Mouse (Mus musculus): ENCODE measurements around the gene Ppp1r27. TPM values are rescaled to one million over a fixed set of nuclear protein-coding genes. Genes with fewer than 3 reads are reported as not detected.

The Ppp1r27 gene
- polyA plus RNA-seq, 1 experiment from 2014 or later: not detected

GRCm38 (mm10) chr11:120580871-120581331, 30.0 kb upstream of the Ppp1r27 start:
- Histone ChIP-seq H3K4me3 (peak overlapping the region; percentile 92), H3K4me2 (replicated peaks) (peak overlapping the region; percentile 92), H3K4me1 (peaks cover 33% of the 10 kb centered on the region), H3K27me3 (no peaks in the 10 kb centered on the region), H3K36me3 (peaks cover 50% of the 10 kb centered on the region), H3K9me3 (peaks cover 4% of the 10 kb centered on the region; the same call in 1 of the 2 replicates), H3K27ac (replicated peaks) (peak overlapping the region; percentile 93), H3K9ac (replicated peaks) (peak overlapping the region; percentile 97)
- ATAC-seq (ENCODE audit: low FRiP score, low read depth): peak; percentile 60
- under 1% methylated on average over 37 of the region's 44 CpGs for WGBS

- Histone ChIP-seq H3K36me3 (peaks cover 43% of the 10 kb centered on the region), H3K4me1 (peaks cover 33% of the 10 kb centered on the region), H3K27me3 (no peaks in the 10 kb centered on the region), H3K4me3 (peak overlapping the region; percentile 92), H3K9ac (replicated peaks) (peak overlapping the region; percentile 97), H3K9me3 (peaks cover 4% of the 10 kb centered on the region; the same call in 1 of the 2 replicates), H3K27ac (replicated peaks) (peak overlapping the region; percentile 93), H3K4me2 (replicated peaks) (peak overlapping the region; percentile 92)
- WGBS: 61% methylated on average over 7 of the region's 7 CpGs
- no peak for ATAC-seq (ENCODE audit: low FRiP score, low read depth)
These were observed 29.3 kb upstream of the Ppp1r27 start for GRCm38 (mm10) chr11:120580190-120580589.

- WGBS: 67% methylated on average over 15 of the region's 15 CpGs
- peak overlapping the region; percentile 93 for H3K27ac ChIP-seq (replicated peaks)
- H3K4me3 ChIP-seq: peak overlapping the region; percentile 92
- H3K36me3 ChIP-seq: peaks cover 39% of the 10 kb centered on the region
- H3K4me1 ChIP-seq: peaks cover 37% of the 10 kb centered on the region
- H3K9ac ChIP-seq (replicated peaks): peak overlapping the region; percentile 97; the same call in 1 of the 2 replicates
- peak overlapping the region; percentile 92 for H3K4me2 ChIP-seq (replicated peaks)
- no peaks in the 10 kb centered on the region for H3K27me3 ChIP-seq
- peaks cover 4% of the 10 kb centered on the region; the same call in 1 of the 2 replicates for H3K9me3 ChIP-seq
- peak; percentile 23; the same call in 1 of the 2 replicates for ATAC-seq (ENCODE audit: low FRiP score, low read depth)
These were observed 28.6 kb upstream of the Ppp1r27 start for GRCm38 (mm10) chr11:120579316-120580107.

- H3K27ac ChIP-seq (replicated peaks): peak overlapping the region; percentile 20
- H3K4me1 ChIP-seq: peaks cover 43% of the 10 kb centered on the region
- H3K36me3 ChIP-seq: peaks cover 31% of the 10 kb centered on the region
- H3K9me3 ChIP-seq: peaks cover 2% of the 10 kb centered on the region; the same call in 1 of the 2 replicates
- WGBS: 88% methylated on average over 11 of the region's 11 CpGs
- ATAC-seq (ENCODE audit: low FRiP score, low read depth): no peak
- H3K9ac ChIP-seq (replicated peaks): no peak overlapping the region; the same call in 1 of the 2 replicates
- H3K27me3 ChIP-seq: no peaks in the 10 kb centered on the region
- 0 out of 2 replicates have a peak overlapping the region, but pooled peaks have one; percentile 7 for H3K4me3 ChIP-seq
- no peak overlapping the region for H3K4me2 ChIP-seq (replicated peaks)
These were observed 27.8 kb upstream of the Ppp1r27 start for GRCm38 (mm10) chr11:120578694-120579243.

GRCm38 (mm10) chr11:120578024-120578693, 27.2 kb upstream of the Ppp1r27 start:
- Histone ChIP-seq H3K4me2 (replicated peaks) (no peak overlapping the region), H3K27ac (replicated peaks) (peak overlapping the region; percentile 20), H3K27me3 (no peaks in the 10 kb centered on the region), H3K4me1 (peaks cover 44% of the 10 kb centered on the region), H3K36me3 (peaks cover 27% of the 10 kb centered on the region), H3K9me3 (no peaks in the 10 kb centered on the region), H3K9ac (replicated peaks) (no peak overlapping the region), H3K4me3 (0 out of 2 replicates have a peak overlapping the region, but pooled peaks have one; percentile 7)
- ATAC-seq (ENCODE audit: low FRiP score, low read depth): no peak
- 91% methylated on average over 10 of the region's 10 CpGs for WGBS

GRCm38 (mm10) chr11:120577211-120578023, 26.5 kb upstream of the Ppp1r27 start:
- H3K9ac ChIP-seq (replicated peaks): no peak overlapping the region

GRCm38 (mm10) chr11:120576365-120576981, 25.5 kb upstream of the Ppp1r27 start:
- Histone ChIP-seq H3K4me3 (no peak overlapping the region), H3K27me3 (no peaks in the 10 kb centered on the region), H3K9ac (replicated peaks) (no peak overlapping the region), H3K4me2 (replicated peaks) (no peak overlapping the region), H3K9me3 (no peaks in the 10 kb centered on the region), H3K27ac (replicated peaks) (no peak overlapping the region), H3K4me1 (peaks cover 39% of the 10 kb centered on the region), H3K36me3 (peaks cover 28% of the 10 kb centered on the region)
- no peak for ATAC-seq (ENCODE audit: low FRiP score, low read depth)
- 88% methylated on average over 3 of the region's 3 CpGs for WGBS

More at GRCm38 (mm10) chr11:120577211-120578023, 26.5 kb upstream of the Ppp1r27 start:
- H3K36me3 ChIP-seq: peaks cover 27% of the 10 kb centered on the region
- H3K4me3 ChIP-seq: no peak overlapping the region
- WGBS: 83% methylated on average over 7 of the region's 7 CpGs
- H3K27ac ChIP-seq (replicated peaks): no peak overlapping the region
- H3K9me3 ChIP-seq: no peaks in the 10 kb centered on the region
- no peaks in the 10 kb centered on the region for H3K27me3 ChIP-seq
- no peak overlapping the region for H3K4me2 ChIP-seq (replicated peaks)
- no peak for ATAC-seq (ENCODE audit: low FRiP score, low read depth)
- H3K4me1 ChIP-seq: peaks cover 42% of the 10 kb centered on the region

GRCm38 (mm10) chr11:120575940-120576339, 25.0 kb upstream of the Ppp1r27 start:
- H3K9ac ChIP-seq (replicated peaks): no peak overlapping the region
- H3K36me3 ChIP-seq: peaks cover 33% of the 10 kb centered on the region
- no peak overlapping the region for H3K4me3 ChIP-seq
- no peak overlapping the region for H3K4me2 ChIP-seq (replicated peaks)
- no peaks in the 10 kb centered on the region for H3K27me3 ChIP-seq
- H3K4me1 ChIP-seq: peaks cover 45% of the 10 kb centered on the region
- ATAC-seq (ENCODE audit: low FRiP score, low read depth): no peak
- no peaks in the 10 kb centered on the region for H3K9me3 ChIP-seq
- H3K27ac ChIP-seq (replicated peaks): no peak overlapping the region

- H3K9me3 ChIP-seq: no peaks in the 10 kb centered on the region
- no peaks in the 10 kb centered on the region for H3K27me3 ChIP-seq
- H3K4me3 ChIP-seq: no peak overlapping the region
- H3K4me2 ChIP-seq (replicated peaks): no peak overlapping the region
- peaks cover 42% of the 10 kb centered on the region for H3K36me3 ChIP-seq
- 89% methylated on average over 2 of the region's 2 CpGs for WGBS
- H3K9ac ChIP-seq (replicated peaks): no peak overlapping the region
- ATAC-seq (ENCODE audit: low FRiP score, low read depth): no peak
- no peak overlapping the region for H3K27ac ChIP-seq (replicated peaks)
- peaks cover 40% of the 10 kb centered on the region for H3K4me1 ChIP-seq
These were observed 24.1 kb upstream of the Ppp1r27 start for GRCm38 (mm10) chr11:120575046-120575445.

- ATAC-seq (ENCODE audit: low FRiP score, low read depth): no peak
- H3K36me3 ChIP-seq: peaks cover 44% of the 10 kb centered on the region
- H3K9ac ChIP-seq (replicated peaks): peak overlapping the region; percentile 80
- H3K4me1 ChIP-seq: peaks cover 32% of the 10 kb centered on the region
- H3K4me3 ChIP-seq: peak overlapping the region; percentile 91
- 49% methylated on average over 5 of the region's 5 CpGs for WGBS
- H3K9me3 ChIP-seq: no peaks in the 10 kb centered on the region
- H3K4me2 ChIP-seq (replicated peaks): peak overlapping the region; percentile 83
- no peaks in the 10 kb centered on the region for H3K27me3 ChIP-seq
- H3K27ac ChIP-seq (replicated peaks): no peak overlapping the region
These were observed 23.3 kb upstream of the Ppp1r27 start for GRCm38 (mm10) chr11:120574278-120574600.
